Mouse (Mus musculus) liver, embryonic 14.5 days (tissue): Measurements from ENCODE around the gene Trim25. TPM values are rescaled to one million over a fixed set of nuclear protein-coding genes. Genes with fewer than 3 reads are reported as not detected.

Experiments
- ATAC-seq: fragments of 200-750 bp; cut with Nextera tagmentation; 2 replicates; pipeline ENCODE4 v1.8.0; 2017; ENCODE audit warnings: moderate number of reproducible peaks, mild to moderate bottlenecking, moderate library complexity; ENCODE audit not compliant: insufficient read depth
- DNase-seq, 3 experiments: peaks; one replicate each; pipeline ENCODE4 v3.0.0-alpha.2; 2012 to 2013; ENCODE audit warnings: low read depth in 3 of 3, low spot score in 3 of 3
- H3K27ac ChIP-seq: fragments of 300-500 bp; sonication (generic); 2 replicates; pipeline ENCODE4 v1.5.1; 2014; ENCODE audit warnings: moderate library complexity, mild to moderate bottlenecking, control low read depth, inconsistent platforms
- H3K27me3 ChIP-seq: fragments of 300-500 bp; sonication (generic); 2 replicates; pipeline ENCODE4 v1.6.1; 2014; ENCODE audit warnings: mild to moderate bottlenecking, low read length, moderate library complexity; ENCODE audit not compliant: control insufficient read depth, insufficient read depth
- H3K36me3 ChIP-seq: fragments of 300-500 bp; sonication (generic); replicated peaks from 2 replicates; pipeline ENCODE4 v1.6.1; 2014; ENCODE audit warnings: low read depth; ENCODE audit not compliant: control insufficient read depth, insufficient read depth
- H3K4me1 ChIP-seq, 2 experiments: fragments of 200-500 bp in 1 of 2; fragments of 300-500 bp in 1 of 2; sonication (generic) in 1 of 2; replicated peaks; 2 replicates each; pipeline ENCODE4 v1.6.1; 2012 to 2014; ENCODE audit warnings: antibody characterized with exemption in 1 of 2, inconsistent platforms in 1 of 2, low read length in 1 of 2; ENCODE audit not compliant: control insufficient read depth in 2 of 2, insufficient read depth in 2 of 2
- H3K4me2 ChIP-seq: fragments of 300-500 bp; sonication (generic); 2 replicates; pipeline ENCODE4 v1.6.1; 2014; ENCODE audit warnings: low read depth, mild to moderate bottlenecking, control low read depth, moderate library complexity
- H3K4me3 ChIP-seq, 2 experiments: fragments of 200-500 bp in 1 of 2; fragments of 300-500 bp in 1 of 2; sonication (generic) in 1 of 2; 2 replicates each; pipeline ENCODE4 v1.5.1; 2012 to 2014; ENCODE audit warnings: low read depth in 2 of 2, low read length in 2 of 2, mild to moderate bottlenecking in 2 of 2, control low read depth in 1 of 2, inconsistent platforms in 1 of 2, moderate library complexity in 1 of 2; ENCODE audit not compliant: insufficient read depth in 1 of 2
- H3K9ac ChIP-seq: fragments of 300-500 bp; sonication (generic); replicated peaks from 2 replicates; pipeline ENCODE4 v1.6.1; 2014; ENCODE audit warnings: mild to moderate bottlenecking, control low read depth, moderate library complexity
- H3K9me3 ChIP-seq: fragments of 300-500 bp; sonication (generic); 2 replicates; pipeline ENCODE4 v1.6.1; 2016; ENCODE audit warnings: low read length, mixed read lengths; ENCODE audit not compliant: control insufficient read depth
- CTCF ChIP-seq: IDR thresholded peaks from 2 replicates; pipeline ENCODE4 v1.5.1; 2016; ENCODE audit warnings: antibody characterized with exemption, low read depth, control low read depth
- EP300 ChIP-seq: IDR thresholded peaks from 2 replicates; pipeline ENCODE4 v1.6.1; 2016; ENCODE audit warnings: antibody characterized with exemption, low read depth
- WGBS: fragments of 180-500 bp; shearing (Covaris S2); extraction: QIAGEN DNeasy Blood & Tissue Kit; methylation state at CpG from one replicate; pipeline ENCODE4 v1.1.7; 2014; ENCODE audit not compliant: insufficient replicate concordance; 5-methylcytosine and 5-hydroxymethylcytosine counted together
- polyA plus RNA-seq, 2 experiments: library from polyadenylated mRNA; depleted of rRNA in 1 of 2; stranded (reverse) in 1 of 2; unstranded in 1 of 2; fragments of >200 nt; fragmentation: Nextera tagmentation in 1 of 2; extraction: Ambion mirVana in 1 of 2; gene quantifications; 2 replicates each; pipeline versions ENCODE4 v1.2.1 to v1.2.3; 2012 to 2014

Gene Trim25
- polyA plus RNA-seq, 2 experiments, result 9.5 to 11.0 TPM

DNA sequence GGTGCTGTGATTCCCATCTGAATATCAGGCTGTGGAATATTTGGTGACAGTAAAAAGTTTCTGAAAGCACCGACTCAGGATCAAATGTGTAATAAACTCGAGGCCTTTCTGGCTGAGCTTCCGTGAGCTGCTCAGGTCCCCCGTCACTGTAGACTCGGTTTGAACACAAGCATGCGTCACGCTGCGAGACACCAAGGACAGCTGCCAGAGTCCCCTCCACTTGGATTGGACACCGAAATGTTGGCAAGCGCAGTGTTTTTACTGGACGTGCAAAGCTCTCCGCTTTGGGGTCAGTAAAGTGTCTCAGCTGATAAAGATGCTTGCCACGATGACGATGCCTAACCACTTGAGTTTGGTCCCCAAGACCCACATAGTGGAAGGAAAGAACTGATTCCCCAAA, 69.5 kb downstream of the Trim25 start:
- no peaks in the 10 kb centered on the region for H3K36me3 ChIP-seq
- H3K9ac ChIP-seq, result no peak overlapping the region
- H3K4me2 ChIP-seq, result no peak overlapping the region
- DNase-seq, result no peak
- H3K27ac ChIP-seq, result no peak overlapping the region
- 78% methylated on average over 14 of the region's 14 CpGs for WGBS
- no peak for TF ChIP-seq EP300
- TF ChIP-seq CTCF, result no peak
- no peak for ATAC-seq
- no peaks in the 10 kb centered on the region for H3K27me3 ChIP-seq
- no peaks in the 10 kb centered on the region for H3K9me3 ChIP-seq
- peaks cover 8% of the 10 kb centered on the region in 2 experiments for H3K4me1 ChIP-seq
- H3K4me3 ChIP-seq, result no peak overlapping the region

DNA sequence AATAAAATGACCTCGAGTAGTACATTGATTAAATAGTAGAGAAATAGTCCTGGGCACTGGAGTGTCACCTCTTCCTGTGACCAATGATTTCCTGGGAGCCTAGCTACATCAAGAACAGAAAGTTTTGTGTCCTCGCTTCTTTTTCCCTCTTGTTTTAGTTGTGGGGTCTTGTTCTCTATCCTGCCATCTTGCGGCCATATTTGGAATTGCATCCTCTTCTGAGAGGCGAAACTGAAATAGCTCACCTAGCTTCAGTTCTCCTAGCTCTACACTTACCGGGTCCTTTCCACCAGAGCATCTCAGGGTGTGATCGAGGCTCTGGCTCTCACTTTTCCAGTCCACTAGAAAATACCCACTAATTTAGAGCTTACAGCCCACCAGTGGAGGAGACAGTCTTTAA, 70.1 kb downstream of the Trim25 start:
- no peaks in the 10 kb centered on the region for H3K36me3 ChIP-seq
- H3K27ac ChIP-seq, result no peak overlapping the region
- H3K4me1 ChIP-seq, result peaks cover 4 to 5% of the 10 kb centered on the region in 2 experiments
- WGBS, result 15% methylated on average over 6 of the region's 6 CpGs
- TF ChIP-seq EP300, result no peak
- peak; percentile 82 for TF ChIP-seq CTCF
- H3K4me3 ChIP-seq, result no peak overlapping the region
- no peak overlapping the region for H3K9ac ChIP-seq
- H3K9me3 ChIP-seq, result no peaks in the 10 kb centered on the region
- no peak for ATAC-seq
- no peak overlapping the region for H3K4me2 ChIP-seq
- DNase-seq, result no peak
- no peaks in the 10 kb centered on the region for H3K27me3 ChIP-seq

Other genes starting within 250 kb of the Trim25 start
- 8.2 and 9.1 TPM in 2 replicates for gene Akap1, start 134.8 kb upstream of the Trim25 start, polyA plus RNA-seq (2012; rRNA removed)
- 5.8 and 6.2 TPM in 2 replicates for gene Akap1, start 134.8 kb upstream of the Trim25 start, polyA plus RNA-seq (2014; fragmentation: Nextera tagmentation; extraction: Ambion mirVana)
- gene Scpep1, start 43.9 kb upstream of the Trim25 start, polyA plus RNA-seq (2012; rRNA removed), result 11.3 and 15.9 TPM in 2 replicates
- gene Scpep1, start 43.9 kb upstream of the Trim25 start, polyA plus RNA-seq (2014; fragmentation: Nextera tagmentation; extraction: Ambion mirVana), result 35.1 and 37.7 TPM in 2 replicates
- not detected in 2 replicates for gene Elobl, start 32.4 kb upstream of the Trim25 start, polyA plus RNA-seq (2012; rRNA removed)
- not detected in 2 replicates for gene Elobl, start 32.4 kb upstream of the Trim25 start, polyA plus RNA-seq (2014; fragmentation: Nextera tagmentation; extraction: Ambion mirVana)
- 2.7 and 4.0 TPM in 2 replicates for gene Coil, start 29.1 kb upstream of the Trim25 start, polyA plus RNA-seq (2012; rRNA removed)
- gene Coil, start 29.1 kb upstream of the Trim25 start, polyA plus RNA-seq (2014; fragmentation: Nextera tagmentation; extraction: Ambion mirVana), result 2.6 and 2.8 TPM in 2 replicates
- 0.55 and 0.63 TPM in 2 replicates for gene Dgke, start 67.5 kb downstream of the Trim25 start, polyA plus RNA-seq (2012; rRNA removed)
- gene Dgke, start 67.5 kb downstream of the Trim25 start, polyA plus RNA-seq (2014; fragmentation: Nextera tagmentation; extraction: Ambion mirVana), result 0.37 and 0.39 TPM in 2 replicates
- gene Gm525, start 74.5 kb downstream of the Trim25 start, polyA plus RNA-seq (2012; rRNA removed), result not detected in 2 replicates
- gene Gm525, start 74.5 kb downstream of the Trim25 start, polyA plus RNA-seq (2014; fragmentation: Nextera tagmentation; extraction: Ambion mirVana), result not detected in 2 replicates